Mouse (Mus musculus) midbrain, embryonic 13.5 days (tissue): ENCODE measurements at regions not wholly inside any gene's neighbourhood (a gene's known extent, or its start where the extent isn't known, plus 50 kb on each side); places are given as distances from the start of the nearest gene placed in this dataset.

ENCODE experiments used
- ATAC-seq: fragments of 200-750 bp; cut with Nextera tagmentation; 2 replicates; pipeline ENCODE4 v1.8.0; 2017; ENCODE audit warnings: mild to moderate bottlenecking, moderate TSS enrichment, moderate library complexity
- H3K27ac ChIP-seq: fragments of 300-500 bp; sonication (generic); 2 replicates; pipeline ENCODE4 v1.5.1; 2015; ENCODE audit warnings: inconsistent platforms, mild to moderate bottlenecking, moderate library complexity
- H3K27me3 ChIP-seq: fragments of 300-500 bp; sonication (generic); 2 replicates; pipeline ENCODE4 v1.6.1; 2015; ENCODE audit warnings: mild to moderate bottlenecking, inconsistent platforms
- H3K36me3 ChIP-seq: fragments of 300-500 bp; sonication (generic); 2 replicates; pipeline ENCODE4 v1.6.1; 2015; ENCODE audit warnings: mild to moderate bottlenecking, inconsistent platforms
- H3K4me1 ChIP-seq: fragments of 300-500 bp; sonication (generic); replicated peaks from 2 replicates; pipeline ENCODE4 v1.6.1; 2015; ENCODE audit warnings: inconsistent platforms
- H3K4me2 ChIP-seq: fragments of 300-500 bp; sonication (generic); replicated peaks from 2 replicates; pipeline ENCODE4 v1.6.1; 2015; ENCODE audit warnings: moderate library complexity, mild to moderate bottlenecking, inconsistent platforms
- H3K4me3 ChIP-seq: fragments of 300-500 bp; sonication (generic); replicated peaks from 2 replicates; pipeline ENCODE4 v1.5.1; 2015; ENCODE audit warnings: mild to moderate bottlenecking, inconsistent platforms
- H3K9ac ChIP-seq: fragments of 300-500 bp; sonication (generic); replicated peaks from 2 replicates; pipeline ENCODE4 v1.6.1; 2015; ENCODE audit warnings: mild to moderate bottlenecking, inconsistent platforms
- H3K9me3 ChIP-seq: fragments of 300-500 bp; sonication (generic); 2 replicates; pipeline ENCODE4 v1.6.1; 2016; ENCODE audit warnings: mild to moderate bottlenecking, inconsistent platforms
- WGBS: fragments of 180-500 bp; shearing (Covaris S2); methylation state at CpG from one replicate; pipeline ENCODE4 v1.1.7; 2015; 5-methylcytosine and 5-hydroxymethylcytosine counted together

DNA sequence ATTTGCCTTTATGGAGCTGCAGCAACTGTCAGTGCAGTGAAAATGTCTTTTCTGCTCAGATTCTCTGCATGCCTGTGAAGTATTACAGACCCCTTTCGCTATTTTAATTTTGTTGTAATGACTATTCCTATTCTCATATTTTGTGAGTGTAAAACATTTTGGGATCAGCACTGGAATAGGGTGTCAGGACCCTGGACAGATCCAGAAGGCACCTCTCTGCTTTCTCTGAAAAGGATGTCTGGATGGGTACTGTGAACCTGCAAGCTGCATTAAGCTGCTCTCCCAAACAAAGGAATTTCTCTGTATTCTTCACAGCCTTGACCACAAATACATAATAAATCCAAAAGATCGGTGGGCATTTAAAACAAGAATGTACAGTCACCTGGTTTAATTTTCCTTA is 460.8 kb downstream of the Rapgef2 start:
- Histone ChIP-seq H3K27me3 (no peaks in the 10 kb centered on the region), H3K4me2 (no peak overlapping the region), H3K27ac (no peak overlapping the region), H3K36me3 (no peaks in the 10 kb centered on the region), H3K9me3 (no peaks in the 10 kb centered on the region), H3K4me1 (no peaks in the 10 kb centered on the region), H3K9ac (no peak overlapping the region), H3K4me3 (no peak overlapping the region)
- ATAC-seq = no peak
- WGBS = 61% methylated on average over 2 of the region's 2 CpGs

- H3K4me1 ChIP-seq = no peaks in the 10 kb centered on the region
- H3K9ac ChIP-seq = no peak overlapping the region
- 95% methylated on average over 3 of the region's 3 CpGs for WGBS
- no peaks in the 10 kb centered on the region for H3K36me3 ChIP-seq
- H3K4me3 ChIP-seq = no peak overlapping the region
- H3K9me3 ChIP-seq = no peaks in the 10 kb centered on the region
- no peaks in the 10 kb centered on the region for H3K27me3 ChIP-seq
- H3K4me2 ChIP-seq = no peak overlapping the region
- H3K27ac ChIP-seq = no peak overlapping the region
- ATAC-seq = no peak
Measured at GRCm38 (mm10) chr3:78812425-78812824, 473.9 kb downstream of the Rapgef2 start.

DNA sequence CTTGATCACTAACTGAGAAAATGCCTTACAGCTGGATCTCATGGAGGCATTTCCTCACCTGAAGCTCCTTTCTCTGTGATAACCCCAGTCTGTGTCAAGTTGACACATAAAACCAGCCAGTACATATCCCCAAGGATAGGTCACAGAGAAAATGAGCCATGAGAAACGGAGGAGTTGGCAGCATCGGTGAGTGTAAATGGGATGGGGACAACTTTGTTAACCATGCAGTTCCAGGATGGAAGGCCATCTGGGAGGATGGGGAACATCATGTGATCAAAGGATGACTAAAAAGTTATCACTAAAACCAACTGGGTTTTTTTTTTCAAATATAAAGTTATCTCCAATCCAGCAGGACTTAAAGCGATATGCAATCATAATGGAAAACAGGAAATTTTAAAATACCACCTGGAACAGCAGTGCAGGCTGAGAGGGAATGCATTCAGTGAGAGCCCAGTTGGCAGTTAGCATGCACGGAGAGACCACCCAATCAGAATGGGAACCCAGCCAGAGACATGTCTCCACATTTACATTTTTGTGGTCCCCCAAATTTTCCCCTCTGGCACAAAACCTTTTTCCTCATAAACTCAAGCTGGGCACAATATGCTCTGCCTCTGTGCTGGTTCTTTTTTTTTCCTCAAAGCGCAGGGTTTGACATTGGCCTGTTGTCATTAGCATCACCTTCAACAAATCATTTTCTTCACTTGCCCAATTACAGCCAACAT is 475.7 kb downstream of the Rapgef2 start:
- no peak for ATAC-seq
- Histone ChIP-seq H3K4me3 (no peak overlapping the region), H3K27ac (no peak overlapping the region), H3K9ac (no peak overlapping the region), H3K9me3 (no peaks in the 10 kb centered on the region), H3K4me2 (no peak overlapping the region), H3K27me3 (no peaks in the 10 kb centered on the region), H3K4me1 (no peaks in the 10 kb centered on the region), H3K36me3 (no peaks in the 10 kb centered on the region)
- 94% methylated on average over 5 of the region's 5 CpGs for WGBS

- whole genome bisulfite sequencing = 95% methylated on average over 2 of the region's 2 CpGs
- Histone ChIP-seq H3K9me3 (no peaks in the 10 kb centered on the region), H3K27ac (no peak overlapping the region), H3K9ac (no peak overlapping the region), H3K27me3 (no peaks in the 10 kb centered on the region), H3K4me3 (no peak overlapping the region), H3K4me1 (no peaks in the 10 kb centered on the region), H3K36me3 (no peaks in the 10 kb centered on the region), H3K4me2 (no peak overlapping the region)
- no peak for ATAC-seq
Measured at GRCm38 (mm10) chr3:78803176-78803575, 483.1 kb downstream of the Rapgef2 start.

GRCm38 (mm10) chr3:78795951-78796455 is 490.3 kb downstream of the Rapgef2 start:
- Histone ChIP-seq H3K4me1 (peaks cover 4% of the 10 kb centered on the region; the same call in 1 of the 2 replicates), H3K36me3 (no peaks in the 10 kb centered on the region), H3K4me2 (no peak overlapping the region), H3K27ac (no peak overlapping the region), H3K27me3 (no peaks in the 10 kb centered on the region), H3K4me3 (no peak overlapping the region), H3K9me3 (no peaks in the 10 kb centered on the region), H3K9ac (no peak overlapping the region)
- WGBS = 88% methylated on average over 4 of the region's 4 CpGs
- no peak for ATAC-seq

DNA sequence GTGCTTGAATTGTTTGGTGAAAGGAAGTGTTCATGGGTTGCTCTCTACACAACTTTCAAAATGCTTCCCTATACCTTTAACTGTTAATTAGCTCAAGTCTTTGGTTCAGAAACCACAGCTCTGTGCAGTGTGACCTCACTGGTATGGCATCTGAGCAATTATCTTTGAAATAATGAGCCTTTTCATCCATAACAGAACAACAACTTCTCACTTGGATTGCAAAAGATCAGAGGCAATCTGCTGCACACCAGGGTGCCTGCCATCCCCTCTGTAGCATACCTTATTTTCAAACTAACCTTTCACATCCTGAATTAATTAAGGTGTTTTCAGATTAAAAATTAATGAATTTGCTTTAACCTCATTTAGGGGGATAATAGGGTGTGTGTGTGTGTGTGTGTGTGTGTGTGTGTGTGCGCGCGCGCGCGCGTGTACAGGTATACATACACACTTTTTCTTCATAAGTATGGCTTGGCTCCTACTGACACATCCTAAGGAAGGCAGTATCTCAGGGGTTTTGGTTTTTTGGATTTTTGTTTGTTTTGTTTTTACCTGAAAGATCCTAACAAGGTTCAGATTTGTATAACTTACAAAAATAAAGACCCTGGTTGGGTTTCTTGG is 493.8 kb downstream of the Rapgef2 start:
- H3K36me3 ChIP-seq = no peaks in the 10 kb centered on the region
- ATAC-seq = peak; percentile 71
- H3K27me3 ChIP-seq = no peaks in the 10 kb centered on the region
- H3K4me1 ChIP-seq = peaks cover 4% of the 10 kb centered on the region; the same call in 1 of the 2 replicates
- H3K4me3 ChIP-seq = no peak overlapping the region
- H3K4me2 ChIP-seq = no peak overlapping the region
- H3K9ac ChIP-seq = no peak overlapping the region
- no peaks in the 10 kb centered on the region for H3K9me3 ChIP-seq
- no peak overlapping the region for H3K27ac ChIP-seq
- 82% methylated on average over 7 of the region's 7 CpGs for WGBS

- H3K27me3 ChIP-seq = no peaks in the 10 kb centered on the region
- H3K4me3 ChIP-seq = no peak overlapping the region
- H3K9me3 ChIP-seq = no peaks in the 10 kb centered on the region
- H3K27ac ChIP-seq = no peak overlapping the region
- WGBS = 90% methylated on average over 1 of the region's 1 CpGs
- H3K36me3 ChIP-seq = no peaks in the 10 kb centered on the region
- ATAC-seq = no peak
- no peak overlapping the region for H3K9ac ChIP-seq
- no peaks in the 10 kb centered on the region for H3K4me1 ChIP-seq
- no peak overlapping the region for H3K4me2 ChIP-seq
Measured at GRCm38 (mm10) chr3:78782766-78783165, 503.6 kb downstream of the Rapgef2 start.

- Histone ChIP-seq H3K4me3 (no peak overlapping the region), H3K9me3 (no peaks in the 10 kb centered on the region), H3K36me3 (no peaks in the 10 kb centered on the region), H3K9ac (no peak overlapping the region), H3K27me3 (no peaks in the 10 kb centered on the region), H3K4me1 (peaks cover 9% of the 10 kb centered on the region), H3K27ac (no peak overlapping the region), H3K4me2 (no peak overlapping the region)
- 43% methylated on average over 4 of the region's 4 CpGs for WGBS
- peak; percentile 62; the same call in 1 of the 2 replicates for ATAC-seq
Measured at GRCm38 (mm10) chr3:78755686-78756476, 530.4 kb downstream of the Rapgef2 start.

GRCm38 (mm10) chr3:78736111-78736510 is 550.2 kb downstream of the Rapgef2 start:
- H3K27ac ChIP-seq = no peak overlapping the region
- no peaks in the 10 kb centered on the region for H3K27me3 ChIP-seq
- no peak for ATAC-seq
- H3K4me1 ChIP-seq = no peaks in the 10 kb centered on the region
- no peaks in the 10 kb centered on the region for H3K9me3 ChIP-seq
- H3K9ac ChIP-seq = no peak overlapping the region
- no peak overlapping the region for H3K4me3 ChIP-seq
- H3K4me2 ChIP-seq = no peak overlapping the region
- no peaks in the 10 kb centered on the region for H3K36me3 ChIP-seq

GRCm38 (mm10) chr3:78716691-78717090 is 569.6 kb downstream of the Rapgef2 start:
- Histone ChIP-seq H3K27ac (no peak overlapping the region), H3K9me3 (no peaks in the 10 kb centered on the region), H3K4me2 (no peak overlapping the region), H3K4me1 (no peaks in the 10 kb centered on the region), H3K9ac (no peak overlapping the region), H3K36me3 (no peaks in the 10 kb centered on the region), H3K4me3 (no peak overlapping the region), H3K27me3 (no peaks in the 10 kb centered on the region)
- ATAC-seq = no peak
- WGBS = 82% methylated on average over 2 of the region's 2 CpGs

DNA sequence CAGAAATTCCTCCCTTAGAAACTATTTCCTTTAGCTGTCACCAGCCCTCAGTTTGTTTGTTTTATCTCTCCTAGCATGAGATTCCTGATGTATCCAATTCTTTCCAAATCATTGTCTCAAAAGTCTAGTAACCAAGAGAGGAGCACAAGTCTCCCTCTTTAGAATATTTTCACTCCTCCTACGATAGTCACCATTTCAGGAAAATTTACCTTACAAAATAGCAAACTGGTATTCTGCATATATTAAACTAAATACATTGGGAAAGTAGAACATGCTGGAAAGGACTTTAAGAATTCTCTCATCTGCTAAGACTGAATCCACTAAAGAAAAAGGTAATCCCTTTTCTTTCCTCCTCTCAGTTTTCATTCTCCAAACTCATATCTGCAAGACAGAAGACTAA is 578.6 kb downstream of the Rapgef2 start:
- H3K36me3 ChIP-seq = no peaks in the 10 kb centered on the region
- no peak overlapping the region for H3K4me3 ChIP-seq
- H3K9ac ChIP-seq = no peak overlapping the region
- ATAC-seq = no peak
- no peaks in the 10 kb centered on the region for H3K4me1 ChIP-seq
- no peak overlapping the region for H3K27ac ChIP-seq
- H3K9me3 ChIP-seq = no peaks in the 10 kb centered on the region
- 83% methylated on average over 1 of the region's 1 CpGs for WGBS
- no peak overlapping the region for H3K4me2 ChIP-seq
- H3K27me3 ChIP-seq = no peaks in the 10 kb centered on the region

DNA sequence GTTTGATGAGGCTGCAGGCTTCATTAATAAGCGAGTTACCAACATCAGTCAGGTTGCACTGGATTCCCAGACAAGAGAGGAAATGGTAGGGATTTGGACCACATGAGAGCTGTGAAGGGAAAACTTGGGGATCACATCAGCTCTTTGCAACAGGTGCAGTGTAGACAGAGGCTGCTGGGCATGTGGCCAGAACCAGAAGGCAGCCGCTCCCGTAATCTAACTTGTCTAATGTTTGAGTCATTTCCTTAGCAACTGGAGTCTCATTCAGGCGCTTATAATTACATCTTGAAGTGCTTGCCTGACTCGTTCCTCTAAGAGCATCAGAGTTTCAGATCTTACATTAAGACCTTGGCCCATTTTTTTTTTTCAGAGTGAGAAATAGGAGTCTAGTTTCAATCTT is 587.4 kb downstream of the Rapgef2 start:
- Histone ChIP-seq H3K27me3 (no peaks in the 10 kb centered on the region), H3K27ac (no peak overlapping the region), H3K9ac (no peak overlapping the region), H3K4me2 (no peak overlapping the region), H3K36me3 (no peaks in the 10 kb centered on the region), H3K4me1 (no peaks in the 10 kb centered on the region), H3K4me3 (no peak overlapping the region), H3K9me3 (no peaks in the 10 kb centered on the region)
- WGBS = 79% methylated on average over 5 of the region's 5 CpGs
- no peak for ATAC-seq
